Mouse (Mus musculus) spleen, adult 2 months (tissue): ENCODE results near the gene Garem2.

ENCODE experiments used
- CTCF ChIP-seq: fragments of 200-500 bp; IDR thresholded peaks from 2 replicates; pipeline ENCODE4 v1.5.1; 2011; ENCODE audit warnings: mild to moderate bottlenecking, inconsistent platforms; ENCODE audit not compliant: insufficient read depth, insufficient read length, insufficient replicate concordance; ENCODE audit errors: extremely low read depth
- POLR2A ChIP-seq: fragments of 200-500 bp; IDR thresholded peaks from 2 replicates; pipeline ENCODE4 v1.6.1; 2011; ENCODE audit warnings: low read depth, low read length, inconsistent platforms

- TF ChIP-seq CTCF = no peak
- no peak for TF ChIP-seq POLR2A
Observed at GRCm38 (mm10) chr5:30111771-30112170, 6.8 kb downstream of the Garem2 start.
